Mouse (Mus musculus) CH12.LX (cell line): ENCODE measurements around the gene Cldn7. TPM values are rescaled to one million over a fixed set of nuclear protein-coding genes. Genes with fewer than 3 reads are reported as not detected.
A peak's percentile ranks its signal among the peaks of the same experiment; 100 is the strongest.
"Not testable (repeated sequence)": the region's sequence is repeated elsewhere in the genome, so short reads cannot be mapped to it uniquely, and the experiment has no call there.

ENCODE experiments used
- DNase-seq: peaks from one replicate; pipeline ENCODE4 v3.0.0-alpha.2; 2013; ENCODE audit errors: extremely low read depth
- H3K27ac ChIP-seq: 2 replicates; pipeline ENCODE4 v1.5.1; 2012; ENCODE audit warnings: low read depth, mild to moderate bottlenecking, control low read depth, moderate library complexity; ENCODE audit not compliant: insufficient read depth
- H3K27me3 ChIP-seq: replicated peaks from 2 replicates; pipeline ENCODE3; 2012; ENCODE audit warnings: inconsistent platforms
- H3K36me3 ChIP-seq, 2 experiments: replicated peaks in 1 of 2; 2 replicates each; pipeline versions ENCODE3 to v1.6.1; 2012; ENCODE audit warnings: inconsistent platforms in 1 of 2, low read length in 1 of 2, mild to moderate bottlenecking in 1 of 2, mixed read lengths in 1 of 2, moderate library complexity in 1 of 2; ENCODE audit not compliant: control insufficient read depth in 1 of 2, insufficient read depth in 1 of 2
- H3K4me1 ChIP-seq, 2 experiments: 2 replicates each; pipeline ENCODE4 v1.6.1; 2012; ENCODE audit warnings: inconsistent platforms in 1 of 2, moderate library complexity in 1 of 2; ENCODE audit not compliant: insufficient read depth in 2 of 2, control insufficient read depth in 1 of 2
- H3K4me2 ChIP-seq: 2 replicates; pipeline ENCODE4 v1.6.1; 2012; ENCODE audit warnings: low read depth, mild to moderate bottlenecking, control low read depth; ENCODE audit not compliant: poor library complexity, insufficient read depth, severe bottlenecking
- H3K4me3 ChIP-seq, 3 experiments: fragments of 150-350 bp in 1 of 3; sonication (generic) in 1 of 3; replicated peaks in 1 of 3; 2 replicates each; pipeline versions ENCODE3 to v1.5.1; 2011 to 2012; ENCODE audit warnings: low read depth in 2 of 3, low read length in 2 of 3, mild to moderate bottlenecking in 2 of 3, moderate library complexity in 2 of 3, control low read depth in 1 of 3, improper control_type of control experiment in 1 of 3, inconsistent platforms in 1 of 3, mixed read lengths in 1 of 3; ENCODE audit not compliant: poor library complexity in 1 of 3
- H3K79me2 ChIP-seq: replicated peaks from 2 replicates; pipeline ENCODE4 v1.6.1; 2012; ENCODE audit warnings: mild to moderate bottlenecking, moderate library complexity; ENCODE audit not compliant: control insufficient read depth, poor library complexity, insufficient read depth, severe bottlenecking; ENCODE audit errors: extremely low read depth
- H3K9ac ChIP-seq: 2 replicates; pipeline ENCODE4 v1.6.1; 2012; ENCODE audit warnings: low read depth, mild to moderate bottlenecking, control low read depth, moderate library complexity; ENCODE audit not compliant: insufficient read depth
- H3K9me3 ChIP-seq: replicated peaks from 2 replicates; pipeline ENCODE3; 2012; ENCODE audit warnings: low read length, inconsistent platforms, mixed read lengths
- EP300 ChIP-seq: IDR thresholded peaks from 2 replicates; pipeline ENCODE4 v1.6.1; 2011; ENCODE audit warnings: low read length, improper control_type of control experiment
- GABPA ChIP-seq: IDR thresholded peaks from 2 replicates; pipeline ENCODE4 v1.6.1; 2012; ENCODE audit warnings: low read depth, low read length, improper control_type of control experiment, inconsistent platforms; ENCODE audit not compliant: insufficient replicate concordance
- HCFC1 ChIP-seq: IDR thresholded peaks from 2 replicates; pipeline ENCODE4 v1.6.1; 2012; ENCODE audit warnings: low read depth, mild to moderate bottlenecking, inconsistent platforms, low read length, improper control_type of control experiment
- JUND ChIP-seq: conservative IDR thresholded peaks from 2 replicates; pipeline ENCODE4 v1.6.1; 2011; ENCODE audit warnings: low read depth, low read length, improper control_type of control experiment
- MAZ ChIP-seq: IDR thresholded peaks from 2 replicates; pipeline ENCODE4 v1.6.1; 2012; ENCODE audit warnings: low read depth, mild to moderate bottlenecking, inconsistent platforms, low read length, improper control_type of control experiment, moderate library complexity
- POLR2AphosphoS2 ChIP-seq: IDR thresholded peaks from 2 replicates; pipeline ENCODE4 v1.6.1; 2011; ENCODE audit warnings: low read depth, low read length, improper control_type of control experiment
- SMC3 ChIP-seq: IDR thresholded peaks from 2 replicates; pipeline ENCODE4 v1.6.1; 2011; ENCODE audit warnings: low read depth, low read length, improper control_type of control experiment
- USF1 ChIP-seq: IDR thresholded peaks from 2 replicates; pipeline ENCODE4 v1.6.1; 2014; ENCODE audit warnings: low read depth, mild to moderate bottlenecking, inconsistent platforms, low read length, improper control_type of control experiment
- ZKSCAN1 ChIP-seq: IDR thresholded peaks from 2 replicates; pipeline ENCODE4 v1.6.1; 2012; ENCODE audit warnings: low read depth, inconsistent platforms, low read length, improper control_type of control experiment, borderline replicate concordance
- dilution Hi-C: fragments of 300-500 bp; cut with MboI; formaldehyde crosslinking; loops from 2 replicates; pipeline ENCODE4 v1.14.3; 2020; ENCODE audit warnings: low sequenced_read_pairs; ENCODE audit not compliant: extremely low pct_unique_long_range_greater_than_20kb, extremely low pct_ligation_motif_present
- in situ Hi-C: fragments of 300-500 bp; cut with MboI; formaldehyde crosslinking; loops from 3 replicates; pipeline ENCODE4 v1.14.3; 2019; ENCODE audit warnings: low sequenced_read_pairs, low pct_ligation_motif_present, low pct_unique_long_range_greater_than_20kb, mixed read lengths
- polyA plus RNA-seq: library from polyadenylated mRNA; unstranded; fragments of >175 nt; gene quantifications from 2 replicates; pipeline ENCODE4 v1.2.1, GENCODE M21; 2012; ENCODE audit warnings: low read depth; ENCODE audit not compliant: insufficient read length
- total RNA-seq, 2 experiments: library from RNA; depleted of rRNA; stranded (reverse); fragments of 300-350 nt in 1 of 2; fragments of >200 nt in 1 of 2; gene quantifications; 2 replicates each; pipeline ENCODE4 v1.2.3; 2012 to 2014

Gene Cldn7
- total and polyA plus RNA-seq, 3 experiments = not detected

DNA sequence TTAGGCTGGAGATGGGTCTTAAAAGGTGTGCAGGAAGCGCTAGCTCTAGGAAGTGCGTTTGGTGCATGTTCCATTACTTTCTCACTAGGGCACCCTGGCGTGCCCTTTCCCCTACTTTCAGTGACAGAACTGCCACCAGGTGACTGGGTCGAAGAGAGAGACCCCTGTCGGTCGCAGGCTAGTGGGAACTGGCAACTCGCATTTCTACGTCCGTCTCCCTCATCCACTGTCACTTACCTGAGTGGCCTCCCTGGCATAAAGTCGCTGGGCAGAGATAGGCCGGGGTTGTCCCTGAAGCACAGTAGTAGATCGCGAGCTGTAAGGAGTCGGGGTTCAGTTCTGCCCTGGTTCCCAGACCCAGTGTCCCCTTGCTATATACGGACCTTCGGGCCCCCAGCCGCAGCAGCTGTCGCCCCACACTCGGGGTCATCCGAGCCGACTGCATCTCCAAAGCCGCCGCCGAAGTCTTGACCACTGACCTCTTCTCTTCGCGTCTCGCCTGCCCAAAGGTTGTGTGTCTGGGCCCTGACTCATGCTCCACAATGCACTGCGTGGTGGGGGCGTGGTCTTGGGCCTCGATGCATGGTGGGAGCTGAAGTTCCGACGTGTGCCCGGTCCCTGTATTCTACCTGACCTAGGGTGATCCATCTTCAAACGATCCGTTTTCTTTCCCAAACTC lies 50.4 kb downstream of the Cldn7 start, which contains the start of gene Acadvl (continued):
- TF ChIP-seq USF1 (no peak), POLR2AphosphoS2 (peak; percentile 93), GABPA (peak; percentile 53; the same call in 1 of the 2 replicates), HCFC1 (peak; percentile 96)

DNA sequence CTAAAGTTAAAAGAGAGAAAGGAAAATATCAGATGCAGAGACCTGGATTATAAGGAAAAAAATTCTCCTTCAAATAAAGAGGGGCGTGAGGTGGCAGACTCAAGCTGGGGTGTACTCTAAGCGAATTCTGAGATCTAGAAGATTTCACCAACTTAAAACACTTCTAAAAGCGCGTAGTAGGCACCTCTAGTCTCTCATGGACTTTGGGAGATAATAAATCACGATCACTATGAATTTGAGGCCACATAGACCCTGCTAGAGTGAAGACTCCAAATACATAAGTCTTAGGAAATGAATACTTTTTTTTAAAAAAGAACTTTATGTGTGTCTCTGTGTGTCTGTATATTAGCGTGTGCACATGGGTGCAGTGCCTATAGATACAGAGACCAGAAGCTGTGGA lies 51.1 kb downstream of the Cldn7 start:
- no peaks in the 10 kb centered on the region for H3K79me2 ChIP-seq
- H3K36me3 ChIP-seq = peaks cover 34 to 39% of the 10 kb centered on the region in 2 experiments
- H3K27ac ChIP-seq = no peak overlapping the region
- H3K4me1 ChIP-seq = peaks cover 20 to 34% of the 10 kb centered on the region in 2 experiments
- no peak for DNase-seq
- in situ Hi-C loops = loop anchor here (25.0 kb wide), 1 partner anchor 928 kb away; the partner anchor contains the start of genes Per1 and Vamp2
- peak overlapping the region; percentile 54; the same call in 1 of the 2 replicates for H3K4me2 ChIP-seq
- no peaks in the 10 kb centered on the region for H3K9me3 ChIP-seq
- H3K4me3 ChIP-seq = peak overlapping the region in 2 of 3 experiments; percentile 67 to 71
- TF ChIP-seq SMC3 = no peak
- TF ChIP-seq EP300 = no peak
- TF ChIP-seq ZKSCAN1 = peak; percentile 83
- dilution Hi-C loops = no loop called here
- H3K9ac ChIP-seq = peak overlapping the region; percentile 49; the same call in 1 of the 2 replicates
- H3K27me3 ChIP-seq = no peaks in the 10 kb centered on the region

DNA sequence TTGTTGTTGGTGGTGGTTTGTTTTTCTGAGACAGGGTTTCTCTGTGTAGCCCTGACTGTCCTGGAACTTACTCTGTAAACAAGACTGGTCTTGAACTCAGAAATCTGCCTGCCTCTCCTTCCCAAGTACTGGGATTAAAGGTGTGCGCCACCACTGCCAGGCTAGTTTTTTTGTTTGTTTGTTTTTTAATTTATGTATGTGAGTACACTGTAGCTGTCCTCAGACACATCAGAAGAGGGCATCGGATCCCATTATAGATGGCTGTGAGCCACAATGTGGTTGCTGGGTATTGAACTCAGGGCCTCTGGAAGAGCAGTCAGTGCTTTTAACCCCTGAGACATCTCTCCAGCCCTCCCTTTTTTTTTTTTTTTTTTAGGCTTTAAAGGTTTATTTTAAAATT lies 51.6 kb downstream of the Cldn7 start:
- H3K9ac ChIP-seq, DNase-seq, H3K4me3 ChIP-seq, H3K9me3 ChIP-seq, H3K4me2 ChIP-seq, H3K79me2 ChIP-seq, H3K27me3 ChIP-seq, H3K27ac ChIP-seq, dilution Hi-C loops: not testable (repeated sequence)
- Histone ChIP-seq H3K36me3 (peaks cover 29 to 34% of the 10 kb centered on the region in 2 experiments), H3K4me1 (peaks cover 22 to 38% of the 10 kb centered on the region in 2 experiments)
- in situ Hi-C loops = loop anchor here (25.0 kb wide), 1 partner anchor 929 kb away; the partner anchor contains the start of genes Per1 and Vamp2

DNA sequence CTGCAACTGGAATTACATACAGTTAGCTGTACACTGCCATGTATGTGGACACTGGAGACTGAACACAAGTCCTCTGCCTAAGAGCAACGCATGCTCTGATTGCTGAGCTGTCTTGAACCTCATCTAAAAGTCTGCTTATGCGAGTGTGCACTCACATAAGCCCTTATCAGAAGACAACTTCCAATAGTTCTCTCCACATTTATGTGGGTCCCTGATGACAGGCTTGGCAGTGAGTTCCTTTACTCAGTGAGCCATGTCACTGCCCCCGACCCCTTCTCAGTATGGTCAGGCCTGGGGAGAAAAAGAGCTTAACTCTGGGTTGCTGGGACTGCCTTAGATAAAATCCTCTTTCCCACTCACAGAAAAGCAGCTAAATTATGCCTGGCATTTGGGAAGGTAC lies 52.1 kb downstream of the Cldn7 start, which contains the start of gene Dlg4:
Gene Dlg4, plus strand, starts transcription at position 274 of the 400 bp plus-strand sequence.
- H3K4me1 ChIP-seq = peaks cover 22 to 39% of the 10 kb centered on the region in 2 experiments
- peaks cover 24 to 29% of the 10 kb centered on the region in 2 experiments for H3K36me3 ChIP-seq
- H3K4me3 ChIP-seq = no peak within 1 kb of the TSS
- H3K27me3 ChIP-seq = no peaks in the 10 kb centered on the region
- H3K9ac ChIP-seq = no peak within 1 kb of the TSS
- H3K79me2 ChIP-seq = no peaks in the 10 kb centered on the region
- TF ChIP-seq MAZ (no peak), JUND (no peak)
- in situ Hi-C loops = loop anchor here (25.0 kb wide), 1 partner anchor 929 kb away; the partner anchor contains the start of genes Per1 and Vamp2
- no peak within 1 kb of the TSS for H3K27ac ChIP-seq
- H3K9me3 ChIP-seq = no peaks in the 10 kb centered on the region
- dilution Hi-C loops = no loop called here
- DNase-seq = no peak
- H3K4me2 ChIP-seq = 0 out of 2 replicates have a peak within 1 kb of the TSS, but pooled peaks have one; percentile 54
